Mouse (Mus musculus) spleen, postnatal 4 days (tissue): Measurements from ENCODE around the gene Rpn2.

ENCODE experiments used
- DNase-seq, 2 experiments: peaks; one replicate each; pipeline ENCODE4 v3.0.0; 2022; ENCODE audit warnings: low spot score in 2 of 2

Rpn2 gene

GRCm38 (mm10) chr2:157310963-157311637, 32.3 kb downstream of the Rpn2 start:
- DNase-seq, result no peak

GRCm38 (mm10) chr2:157313718-157314117, 34.9 kb downstream of the Rpn2 start:
- no peak for DNase-seq

- no peak for DNase-seq
These were observed 35.5 kb downstream of the Rpn2 start for GRCm38 (mm10) chr2:157314310-157314709.

GRCm38 (mm10) chr2:157315486-157315885, 36.7 kb downstream of the Rpn2 start:
- no peak for DNase-seq

- DNase-seq, result no peak
These were observed 37.6 kb downstream of the Rpn2 start for GRCm38 (mm10) chr2:157316358-157316933.

GRCm38 (mm10) chr2:157317220-157317619, 38.4 kb downstream of the Rpn2 start:
- no peak for DNase-seq

- DNase-seq, result no peak
These were observed 41.3 kb downstream of the Rpn2 start for GRCm38 (mm10) chr2:157320135-157320534.

GRCm38 (mm10) chr2:157320886-157321285, 42.1 kb downstream of the Rpn2 start:
- no peak for DNase-seq

GRCm38 (mm10) chr2:157322029-157322766, 43.4 kb downstream of the Rpn2 start:
- no peak for DNase-seq

- DNase-seq, result no peak
These were observed 46.4 kb downstream of the Rpn2 start for GRCm38 (mm10) chr2:157325238-157325637.

- no peak for DNase-seq
These were observed 49.3 kb downstream of the Rpn2 start for GRCm38 (mm10) chr2:157328106-157328505.

GRCm38 (mm10) chr2:157328570-157328969, 49.8 kb downstream of the Rpn2 start:
- no peak for DNase-seq

GRCm38 (mm10) chr2:157332059-157332458, 53.2 kb downstream of the Rpn2 start:
- no peak for DNase-seq

GRCm38 (mm10) chr2:157338663-157339062, 59.8 kb downstream of the Rpn2 start:
- DNase-seq, result peak; percentile 67 to 87

GRCm38 (mm10) chr2:157339532-157339931, 60.7 kb downstream of the Rpn2 start:
- DNase-seq, result no peak

- DNase-seq, result no peak
These were observed 61.5 kb downstream of the Rpn2 start for GRCm38 (mm10) chr2:157340221-157340741.

- DNase-seq, result peak; percentile 53 to 86
These were observed 62.9 kb downstream of the Rpn2 start for GRCm38 (mm10) chr2:157341554-157342270.

- no peak for DNase-seq
These were observed 63.6 kb downstream of the Rpn2 start for GRCm38 (mm10) chr2:157342328-157342926.

- no peak for DNase-seq
These were observed 64.5 kb downstream of the Rpn2 start for GRCm38 (mm10) chr2:157343337-157343736.

GRCm38 (mm10) chr2:157347361-157348159, 68.7 kb downstream of the Rpn2 start, which contains the start of gene Ghrh:
Gene Ghrh, minus strand, starts transcription at chr2:157347506.
- DNase-seq, result no peak
